Comparison of ENCODE assay signal across 17 mouse cellular contexts in the genomic region with DNA sequence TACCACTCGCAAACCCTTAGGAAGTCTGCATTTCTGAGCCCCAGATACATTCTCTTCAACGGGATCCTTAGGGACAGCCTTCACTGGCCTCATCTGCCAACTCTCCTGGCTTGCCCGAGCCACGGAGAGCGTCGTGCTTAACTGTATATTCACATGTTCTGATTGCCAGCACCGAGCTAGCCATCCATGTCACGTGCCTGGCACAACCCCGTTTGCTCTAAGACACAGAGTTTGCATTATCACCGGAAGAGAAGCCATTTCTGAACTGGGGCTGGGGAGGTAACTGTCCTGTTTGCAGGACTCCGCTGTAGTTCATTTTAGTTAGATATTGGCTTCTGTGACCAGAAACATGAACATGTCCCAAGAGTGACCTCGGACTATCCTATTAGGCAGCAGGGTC. TPM values are rescaled to one million over a fixed set of nuclear protein-coding genes. Genes with fewer than 3 reads are reported as not detected.
DNase-seq lines count a peak whose midpoint lies in the region; ATAC-seq and TF ChIP-seq lines count a peak whose summit lies in the region.
"Had no signal": no experiment of that assay in that cellular context is flagged by ENCODE, and none has a peak within 500 bp of the region (broad histone marks: within the 10 kb centered on the region; RNA-seq: fewer than 3 reads in every experiment).

No protein-coding gene starts in this region.

- H3K27me3 ChIP-seq in heart, embryonic 11.5 days (ENCODE audit: control insufficient read depth, insufficient read depth, low read length) = no peaks in the 10 kb centered on the region
- H3K27me3 ChIP-seq in lung, embryonic 14.5 days (ENCODE audit: insufficient read depth, low read length) = no peaks in the 10 kb centered on the region
- no peaks in the 10 kb centered on the region for H3K27me3 ChIP-seq in lung, postnatal 0 days (replicated peaks; ENCODE audit: insufficient read depth, low read length)
- H3K27me3 ChIP-seq in liver, embryonic 16.5 days (ENCODE audit: control insufficient read depth, insufficient read depth, low read depth, low read length) = no peaks in the 10 kb centered on the region
- H3K27me3 ChIP-seq: forebrain, embryonic 13.5 days; hindbrain, embryonic 13.5 days; intestine, embryonic 15.5 days; midbrain, embryonic 13.5 days; stomach, embryonic 15.5 days had no signal

- no peaks in the 10 kb centered on the region for H3K9me3 ChIP-seq in heart, embryonic 11.5 days (replicated peaks; ENCODE audit: control insufficient read depth, low read length)
- no peaks in the 10 kb centered on the region for H3K9me3 ChIP-seq in lung, embryonic 14.5 days (ENCODE audit: low read depth, low read length)
- no peaks in the 10 kb centered on the region for H3K9me3 ChIP-seq in lung, postnatal 0 days (ENCODE audit: low read length)
- no peaks in the 10 kb centered on the region for H3K9me3 ChIP-seq in liver, embryonic 16.5 days (replicated peaks; ENCODE audit: control insufficient read depth, low read length)
- H3K9me3 ChIP-seq: forebrain, embryonic 13.5 days; hindbrain, embryonic 13.5 days; intestine, embryonic 15.5 days; midbrain, embryonic 13.5 days; stomach, embryonic 15.5 days had no signal

- TF ChIP-seq EP300 in lung, postnatal 0 days (IDR thresholded peaks at IDR 0.05) = no peak

- H3K9ac ChIP-seq in heart, embryonic 11.5 days (ENCODE audit: low read depth, low read length) = no peak overlapping the region
- H3K9ac ChIP-seq in lung, embryonic 14.5 days = no peak overlapping the region
- H3K9ac ChIP-seq in lung, postnatal 0 days (replicated peaks; ENCODE audit: low read depth) = no peak overlapping the region
- peak overlapping the region; percentile 15 for H3K9ac ChIP-seq in liver, embryonic 16.5 days (ENCODE audit: low read depth, low read length)
- H3K9ac ChIP-seq: forebrain, embryonic 13.5 days; hindbrain, embryonic 13.5 days; intestine, embryonic 15.5 days; midbrain, embryonic 13.5 days; stomach, embryonic 15.5 days had no signal

- DNase-seq in heart, postnatal 4 days = no peak
- DNase-seq in lung, embryonic 14.5 days = no peak
- DNase-seq in lung, postnatal 0 days (ENCODE audit: low spot score) = no peak
- DNase-seq in retina, embryonic 14.5 days (ENCODE audit: low spot score) = no peak
- no peak for DNase-seq in left cerebral cortex, postnatal 4 days
- DNase-seq: adrenal gland, postnatal 25 days; cerebellum, postnatal 10 days; embryo, embryonic 11 days; right cerebral cortex, adult 18-20 months had no signal

- ATAC-seq in heart, embryonic 11.5 days (replicated peaks; ENCODE audit: insufficient number of reproducible peaks, low FRiP score, low TSS enrichment) = no peak
- no peak for ATAC-seq in lung, embryonic 14.5 days (ENCODE audit: insufficient read depth)
- ATAC-seq in lung, postnatal 0 days = no peak
- ATAC-seq in liver, embryonic 16.5 days (ENCODE audit: low read depth) = no peak
- ATAC-seq: forebrain, embryonic 13.5 days; intestine, embryonic 15.5 days; midbrain, embryonic 13.5 days had no signal

- peaks cover 6% of the 10 kb centered on the region; the same call in 1 of the 2 replicates for H3K4me1 ChIP-seq in heart, embryonic 11.5 days (ENCODE audit: control insufficient read depth, insufficient read depth, low read length)
- no peaks in the 10 kb centered on the region for H3K4me1 ChIP-seq in lung, embryonic 14.5 days (ENCODE audit: insufficient read depth)
- 0 out of 2 replicates have a peak, but pooled peaks cover 6% of the 10 kb centered on the region for H3K4me1 ChIP-seq in lung, postnatal 0 days (ENCODE audit: insufficient read depth, low read depth, low read length)
- peaks cover 5% of the 10 kb centered on the region for H3K4me1 ChIP-seq in brown adipose tissue, adult 24 weeks (ENCODE audit: control insufficient read depth, insufficient read depth, insufficient read length, low read length)
- H3K4me1 ChIP-seq in liver, embryonic 16.5 days (ENCODE audit: control insufficient read depth, low read depth, low read length) = peaks cover 49% of the 10 kb centered on the region

- H3K36me3 ChIP-seq in heart, embryonic 11.5 days (ENCODE audit: control insufficient read depth, insufficient read depth, low read length) = no peaks in the 10 kb centered on the region
- H3K36me3 ChIP-seq in lung, embryonic 14.5 days (ENCODE audit: insufficient read depth) = no peaks in the 10 kb centered on the region
- no peaks in the 10 kb centered on the region for H3K36me3 ChIP-seq in lung, postnatal 0 days (ENCODE audit: insufficient read depth, low read length)
- no peaks in the 10 kb centered on the region for H3K36me3 ChIP-seq in liver, embryonic 16.5 days (ENCODE audit: control insufficient read depth, insufficient read depth)
- H3K36me3 ChIP-seq: intestine, embryonic 15.5 days; stomach, embryonic 15.5 days had no signal

- H3K27ac ChIP-seq in heart, embryonic 11.5 days (ENCODE audit: low read depth, low read length) = peak overlapping the region; percentile 68
- 0 out of 2 replicates have a peak overlapping the region, but pooled peaks have one; percentile 15 for H3K27ac ChIP-seq in lung, embryonic 14.5 days (ENCODE audit: low read depth)
- no peak overlapping the region for H3K27ac ChIP-seq in lung, postnatal 0 days (ENCODE audit: low read length)
- peak overlapping the region; percentile 59 for H3K27ac ChIP-seq in brown adipose tissue, adult 24 weeks (replicated peaks; ENCODE audit: low read depth, low read length)
- H3K27ac ChIP-seq in liver, embryonic 16.5 days (ENCODE audit: low read length) = peak overlapping the region; percentile 78
- H3K27ac ChIP-seq: forebrain, embryonic 13.5 days; hindbrain, embryonic 13.5 days; intestine, embryonic 15.5 days; stomach, embryonic 15.5 days had no signal

- TF ChIP-seq CTCF in lung, embryonic 14.5 days (IDR thresholded peaks at IDR 0.05; ENCODE audit: low read depth) = no peak
- TF ChIP-seq CTCF in lung, postnatal 0 days (IDR thresholded peaks at IDR 0.05) = no peak

- intact Hi-C loops in left cerebral cortex, postnatal 4 days (cut with DNase I) = no loop called here

- WGBS in heart, embryonic 11.5 days (ENCODE audit: insufficient replicate concordance) = 82% methylated on average over 12 of the region's 12 CpGs
- WGBS in lung, embryonic 14.5 days = 77% methylated on average over 12 of the region's 12 CpGs
- WGBS in lung, postnatal 0 days = 83% methylated on average over 12 of the region's 12 CpGs
- 54% methylated on average over 12 of the region's 12 CpGs for WGBS in liver, embryonic 16.5 days (ENCODE audit: insufficient replicate concordance)

- H3K4me3 ChIP-seq in heart, embryonic 11.5 days (ENCODE audit: low read depth, low read length) = no peak overlapping the region
- H3K4me3 ChIP-seq in lung, embryonic 14.5 days (ENCODE audit: low read depth, low read length) = no peak overlapping the region
- H3K4me3 ChIP-seq in lung, postnatal 0 days (ENCODE audit: low read depth, low read length) = no peak overlapping the region
- no peak overlapping the region for H3K4me3 ChIP-seq in brown adipose tissue, adult 24 weeks (ENCODE audit: insufficient read depth, low read depth, low read length)
- H3K4me3 ChIP-seq in liver, embryonic 16.5 days (ENCODE audit: low read depth, low read length) = no peak overlapping the region
- H3K4me3 ChIP-seq: forebrain, embryonic 13.5 days; hindbrain, embryonic 13.5 days; intestine, embryonic 15.5 days; midbrain, embryonic 13.5 days; stomach, embryonic 15.5 days had no signal

- no peak overlapping the region for H3K4me2 ChIP-seq in heart, embryonic 11.5 days
- no peak overlapping the region for H3K4me2 ChIP-seq in lung, embryonic 14.5 days
- no peak overlapping the region for H3K4me2 ChIP-seq in lung, postnatal 0 days (replicated peaks; ENCODE audit: low read depth, low read length)
- H3K4me2 ChIP-seq in liver, embryonic 16.5 days (ENCODE audit: low read depth, low read length) = peak overlapping the region; percentile 37; the same call in 1 of the 2 replicates
- H3K4me2 ChIP-seq: forebrain, embryonic 13.5 days; hindbrain, embryonic 13.5 days; intestine, embryonic 15.5 days; midbrain, embryonic 13.5 days; stomach, embryonic 15.5 days had no signal

RNA-seq across cellular contexts. Expression of a gene that starts 21.8 kb away (rescaled TPM):
- 6.7 and 7.1 TPM in 2 replicates for polyA plus RNA-seq in heart, embryonic 11.5 days (2014; fragmentation: Nextera tagmentation; extraction: Ambion mirVana)
- 1 to 10 TPM; 6.2 to 6.9 TPM for total RNA-seq in heart, postnatal 4 days (2021)
- polyA plus RNA-seq in lung, embryonic 14.5 days (2014; fragmentation: Nextera tagmentation; extraction: Ambion mirVana) = 10.9 and 11.7 TPM in 2 replicates
- polyA plus RNA-seq in lung, postnatal 0 days (2015; fragmentation: Nextera tagmentation; extraction: Ambion mirVana) = 3.2 and 4.2 TPM in 2 replicates
- 0.50 and 1.1 TPM in 2 replicates for polyA plus RNA-seq in brown adipose tissue, adult 24 weeks (2012; ENCODE audit: insufficient read depth, insufficient read length, missing spikeins)
- polyA plus RNA-seq in liver, embryonic 16.5 days (2015; fragmentation: Nextera tagmentation; extraction: Ambion mirVana) = 1.5 TPM in 2 replicates
- total RNA-seq in left cerebral cortex, postnatal 4 days (2021) = 10 to 100 TPM; 58.4 to 67.3 TPM
